Mouse (Mus musculus) cerebellum, postnatal 36 days (tissue): ENCODE data around the gene Krtcap2.
A peak's percentile ranks its signal among the peaks of the same experiment; 100 is the strongest.
"Not testable (repeated sequence)": the region's sequence is repeated elsewhere in the genome, so short reads cannot be mapped to it uniquely, and the experiment has no call there.

Experiments used
- DNase-seq, 2 experiments: peaks; one replicate each; pipeline ENCODE4 v3.0.0; 2021 to 2022; ENCODE audit warnings: mixed read lengths in 2 of 2

The Krtcap2 gene

DNA sequence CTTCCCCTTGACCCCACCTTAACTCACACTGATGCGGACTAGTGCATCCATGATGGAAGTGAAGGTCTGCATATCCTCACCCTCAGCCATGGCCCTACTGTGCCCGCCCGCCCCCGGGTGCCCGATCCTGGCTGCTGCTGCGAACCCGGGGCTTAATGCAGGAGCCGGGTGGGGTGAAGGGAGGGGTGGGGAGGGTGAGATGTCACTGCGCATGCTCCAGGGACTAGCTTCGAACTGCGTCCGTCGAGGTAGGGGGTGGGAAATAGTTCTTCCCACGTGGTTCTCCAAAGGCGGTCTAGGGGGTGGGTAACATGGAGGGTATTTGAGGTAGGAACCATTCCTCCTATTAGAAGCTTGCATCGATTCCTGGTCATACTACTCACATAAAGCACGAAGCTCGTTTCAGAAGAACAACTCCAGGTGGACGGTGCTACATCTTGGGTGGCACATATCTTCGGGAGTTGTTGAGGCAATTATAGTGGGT lies at the start of gene Krtcap2:
TSS of gene Krtcap2 (plus strand) at position 279 of the 484 bp plus-strand sequence.
- DNase-seq: peak; percentile 72 to 76

DNA sequence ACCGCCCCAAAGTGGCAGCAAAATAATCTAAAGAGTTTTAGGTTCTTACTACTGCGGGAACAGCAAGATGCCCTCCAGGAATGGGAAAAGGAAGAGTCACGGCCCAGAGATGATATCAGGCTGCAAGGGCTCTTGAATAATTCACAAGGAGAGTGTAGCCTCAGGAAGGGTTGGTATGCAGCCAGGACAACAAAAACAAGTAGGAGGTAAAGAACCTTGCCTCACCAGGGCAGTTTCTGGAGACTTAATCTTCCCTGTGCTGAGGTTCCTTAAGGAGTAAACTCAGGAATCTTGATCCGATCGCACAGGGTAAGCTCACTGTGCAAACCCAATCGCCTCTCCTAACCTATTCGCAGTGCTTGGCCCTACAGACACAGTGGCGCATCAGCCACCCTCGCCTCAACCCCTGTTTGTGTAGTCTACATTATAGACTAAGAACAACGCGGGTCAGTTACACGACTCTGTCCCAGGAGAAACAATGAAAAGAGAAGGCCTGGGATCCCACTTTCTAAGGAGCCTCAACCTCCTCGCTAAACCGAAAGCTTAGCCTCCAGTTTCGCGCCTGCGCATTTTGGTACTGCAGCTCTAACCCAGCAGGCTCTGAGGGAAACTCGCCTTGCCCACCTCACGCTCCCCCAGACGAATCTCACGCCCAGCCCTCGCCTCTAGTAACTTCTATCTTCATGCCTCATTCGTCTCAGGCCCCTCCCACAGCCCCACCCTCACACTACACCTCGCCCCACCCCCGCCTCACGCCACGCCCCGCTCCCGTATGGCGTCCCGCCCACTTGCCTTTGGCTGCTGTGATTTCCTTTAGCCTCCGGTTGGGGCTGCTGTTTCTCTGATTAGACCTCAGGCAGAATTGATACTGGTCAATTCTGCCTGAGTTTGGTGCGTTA lies 49.5 kb upstream of the Krtcap2 start:
- peak; percentile 78 to 84 for DNase-seq

DNA sequence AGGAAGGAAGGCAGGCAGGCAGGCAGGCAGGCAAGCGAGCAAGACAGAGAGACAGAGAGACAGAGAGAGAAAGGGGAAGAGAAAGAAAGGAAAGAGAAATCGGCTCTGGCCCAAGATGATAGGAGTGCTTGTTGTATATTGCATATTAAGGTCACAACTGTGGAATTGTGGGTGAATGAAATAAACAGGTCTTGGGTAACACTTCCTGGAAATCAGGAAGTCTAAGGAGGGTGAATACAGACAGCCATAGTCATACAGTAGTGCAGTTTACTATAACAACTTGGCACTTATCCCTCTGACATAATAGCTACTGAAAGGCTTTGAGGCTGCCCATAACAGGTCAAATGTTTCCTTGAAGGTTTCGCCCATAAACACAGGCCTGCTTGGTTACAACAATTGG lies 45.9 kb upstream of the Krtcap2 start:
- no peak for DNase-seq

DNA sequence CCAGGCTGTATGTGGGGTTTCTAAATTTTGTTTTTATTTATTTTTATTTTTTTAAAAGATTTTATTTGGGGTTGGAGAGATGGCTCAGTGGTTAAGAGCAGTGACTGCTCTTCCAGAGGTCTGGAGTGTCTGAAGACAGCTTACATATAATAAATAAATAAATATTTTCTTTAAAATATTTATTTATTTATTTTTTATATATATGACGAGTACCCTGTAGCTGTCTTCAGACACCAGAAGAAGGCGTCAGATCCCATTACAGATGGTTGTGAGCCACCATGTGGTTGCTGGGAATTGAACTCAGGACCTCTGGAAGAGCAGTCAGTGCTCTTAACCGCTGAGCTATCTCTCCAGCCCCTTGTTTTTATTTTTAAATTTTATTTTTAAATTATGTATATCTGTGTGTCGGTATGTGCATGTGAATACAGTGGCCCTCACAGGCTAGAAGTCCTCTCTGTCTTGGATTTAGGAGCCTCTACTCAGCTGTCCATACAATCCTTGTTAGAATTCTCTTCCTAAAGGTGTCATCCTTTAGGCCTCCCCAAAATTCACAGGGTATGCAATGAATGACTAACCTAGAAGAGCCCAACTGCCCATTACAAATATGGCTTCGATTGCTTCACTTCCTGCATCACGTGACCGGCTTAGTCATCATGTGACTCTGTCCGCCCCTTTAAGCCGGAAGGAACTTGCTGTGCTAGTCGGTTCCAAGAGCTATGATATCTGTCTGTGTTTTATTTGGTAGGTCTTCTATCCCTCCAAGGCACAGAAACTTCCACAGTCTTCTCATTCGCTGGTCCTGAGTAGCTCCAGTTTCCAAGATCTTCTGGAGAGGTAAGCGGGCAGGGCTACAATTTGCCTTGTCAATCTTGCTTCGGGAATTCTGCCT lies 43.3 kb upstream of the Krtcap2 start, which contains the start of gene Gba:
TSS of gene Gba (plus strand) at position 676 of the 889 bp plus-strand sequence.
- DNase-seq: peak; percentile 84 to 91

DNA sequence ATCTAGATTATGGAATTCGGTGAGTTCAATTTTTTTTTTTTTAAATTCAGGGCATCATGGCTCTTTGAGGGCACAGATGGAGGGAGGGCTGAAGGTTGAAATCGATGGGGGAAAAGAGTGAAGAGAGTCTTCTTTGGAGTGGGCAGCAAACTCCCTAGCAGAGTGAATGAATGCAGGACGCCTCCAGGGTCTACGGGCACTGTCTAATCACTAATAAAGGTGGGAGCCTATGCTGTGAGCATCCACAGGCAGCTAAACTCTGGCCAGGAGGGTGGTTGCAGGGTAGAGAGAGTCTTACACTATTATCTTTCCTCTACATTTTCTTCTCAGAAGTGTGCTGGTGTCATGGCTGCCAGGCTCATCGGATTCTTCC lies 42.6 kb upstream of the Krtcap2 start:
- DNase-seq: no peak

DNA sequence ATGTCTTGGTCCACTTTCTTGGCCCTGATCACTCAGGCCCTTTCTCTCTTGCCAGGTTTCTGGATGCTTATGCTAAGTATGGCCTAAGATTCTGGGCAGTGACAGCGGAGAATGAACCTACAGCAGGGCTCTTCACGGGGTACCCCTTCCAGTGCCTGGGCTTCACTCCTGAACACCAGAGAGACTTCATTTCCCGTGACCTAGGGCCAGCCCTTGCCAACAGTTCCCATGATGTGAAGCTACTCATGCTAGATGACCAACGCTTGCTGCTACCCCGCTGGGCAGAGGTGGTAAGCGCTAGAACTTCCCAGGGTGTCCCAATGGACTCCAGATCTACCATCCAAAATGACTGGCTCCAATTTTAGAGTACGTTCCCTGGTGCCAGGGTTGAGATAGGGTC lies 39.7 kb upstream of the Krtcap2 start:
- DNase-seq: no peak

DNA sequence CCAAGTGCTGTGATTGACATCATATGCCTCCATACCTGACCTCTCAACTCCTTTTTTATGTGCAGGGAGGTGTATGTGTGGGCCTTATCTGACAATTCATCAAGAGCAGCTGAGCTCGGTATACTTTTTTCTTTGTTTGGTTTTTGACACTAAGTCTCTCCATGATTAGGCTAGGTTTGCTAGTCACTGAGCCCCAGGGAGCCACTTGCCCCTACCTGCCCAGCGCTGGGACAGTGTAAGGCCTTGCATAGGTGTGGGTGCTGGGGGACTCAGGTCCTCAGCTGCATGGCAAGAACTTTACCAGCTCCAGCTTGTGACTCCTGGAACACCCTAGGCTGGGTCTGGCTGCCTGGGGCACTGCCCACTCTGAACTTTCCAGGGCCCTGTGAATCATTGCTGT lies 39.1 kb upstream of the Krtcap2 start:
- DNase-seq: no peak

DNA sequence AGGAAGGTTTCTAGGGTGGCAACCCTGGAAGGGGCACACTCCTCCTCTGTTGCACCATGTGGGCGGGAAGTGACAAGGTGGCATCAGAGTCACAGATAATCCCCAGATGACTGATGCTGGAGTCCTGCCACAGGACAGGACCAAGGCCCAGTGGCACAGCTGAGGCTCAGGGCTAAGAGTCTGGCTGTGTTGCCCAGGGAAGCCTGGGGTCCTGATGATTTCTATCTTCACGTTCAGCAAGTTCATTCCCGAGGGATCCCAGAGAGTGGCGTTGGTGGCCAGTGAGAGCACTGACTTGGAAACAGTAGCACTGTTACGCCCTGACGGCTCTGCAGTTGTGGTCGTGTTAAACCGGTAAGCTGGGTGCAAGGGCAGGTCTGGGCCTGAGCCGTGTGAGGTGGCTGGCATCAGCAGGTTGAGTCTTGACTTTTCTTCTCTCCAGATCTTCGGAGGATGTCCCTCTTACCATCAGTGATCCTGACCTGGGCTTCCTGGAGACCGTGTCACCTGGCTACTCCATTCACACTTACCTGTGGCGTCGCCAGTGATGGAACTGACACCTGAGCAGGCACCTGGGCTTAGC lies 37.6 kb upstream of the Krtcap2 start:
- no peak for DNase-seq

DNA sequence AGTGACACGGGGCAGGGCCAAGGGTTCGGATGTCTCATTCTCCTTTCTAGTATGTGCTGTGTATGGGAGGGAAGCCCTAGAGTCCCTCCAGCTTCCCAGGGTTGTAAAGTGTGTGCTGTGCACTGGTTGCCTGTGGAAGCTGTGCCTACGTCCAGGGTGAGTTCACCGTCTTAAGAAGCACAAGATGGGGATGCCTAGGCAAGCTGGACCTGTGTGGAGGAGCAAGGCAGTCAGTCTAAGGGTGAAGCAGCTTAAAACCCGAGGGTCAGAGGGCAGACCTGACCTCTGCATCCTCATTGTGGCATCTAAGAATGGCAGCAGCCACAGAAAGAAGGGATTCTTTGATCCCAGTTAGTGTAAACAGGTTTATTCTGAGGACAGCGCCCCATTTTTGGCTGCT lies 37.0 kb upstream of the Krtcap2 start:
- no peak for DNase-seq

DNA sequence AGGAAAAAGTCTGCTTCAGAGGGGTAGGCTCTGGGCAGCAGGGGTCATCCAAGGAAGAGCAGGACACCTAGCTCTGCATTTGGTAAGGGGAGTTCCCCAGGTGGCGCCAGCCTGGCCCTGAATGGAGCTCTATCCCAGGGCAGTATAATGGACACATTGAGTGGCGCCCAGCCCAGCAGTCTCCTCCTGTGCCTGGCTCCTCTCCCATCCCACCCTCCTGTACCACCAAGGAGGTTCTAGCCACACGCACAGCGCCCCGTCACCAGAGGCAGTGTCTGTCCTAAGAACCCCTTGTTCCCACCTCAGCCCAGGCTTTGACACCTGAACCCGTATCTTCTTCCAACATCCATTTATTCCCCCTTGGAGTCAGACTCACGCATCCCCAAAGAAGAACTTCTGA lies 36.0 kb upstream of the Krtcap2 start:
- DNase-seq: no peak

DNA sequence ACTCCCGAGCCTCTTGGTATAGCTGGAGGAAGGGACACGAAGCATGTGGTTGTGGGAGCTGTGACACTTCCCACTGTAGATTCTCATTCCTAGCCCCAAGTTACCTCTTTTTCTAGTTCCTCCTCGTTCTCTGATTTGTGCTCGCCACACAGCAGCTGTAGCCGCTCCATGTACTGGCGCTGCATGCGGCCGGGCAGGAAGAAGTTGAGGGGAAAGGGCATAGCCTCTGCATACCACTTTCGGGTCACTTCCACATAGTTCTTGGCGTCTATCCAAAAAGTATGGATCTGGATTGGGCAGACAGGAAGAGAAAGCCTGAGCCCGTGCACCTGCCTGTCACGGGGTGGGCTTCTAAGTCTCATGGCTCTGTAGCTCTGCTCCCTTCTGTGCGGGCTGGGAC lies 35.6 kb upstream of the Krtcap2 start:
- no peak for DNase-seq

DNA sequence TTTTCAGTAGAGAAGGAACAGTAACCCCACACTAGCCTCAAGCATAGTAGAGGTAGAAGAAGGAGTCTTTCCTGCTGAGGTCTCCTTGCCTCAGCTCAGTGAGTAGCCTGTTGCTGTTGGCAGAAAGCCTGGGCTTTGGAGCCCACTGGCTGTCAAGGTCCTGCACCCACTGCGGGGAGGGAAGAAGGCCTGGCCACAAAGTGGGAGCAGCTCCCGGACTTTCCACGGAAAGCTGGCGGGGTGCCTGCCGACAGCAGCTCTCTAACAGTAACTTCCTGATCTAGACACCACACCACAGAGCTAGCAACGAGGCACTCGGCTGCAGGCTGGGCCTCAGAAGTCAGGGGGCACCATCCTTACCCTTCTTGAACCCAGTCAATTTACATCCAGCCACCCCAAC lies 35.0 kb upstream of the Krtcap2 start:
- no peak for DNase-seq

DNA sequence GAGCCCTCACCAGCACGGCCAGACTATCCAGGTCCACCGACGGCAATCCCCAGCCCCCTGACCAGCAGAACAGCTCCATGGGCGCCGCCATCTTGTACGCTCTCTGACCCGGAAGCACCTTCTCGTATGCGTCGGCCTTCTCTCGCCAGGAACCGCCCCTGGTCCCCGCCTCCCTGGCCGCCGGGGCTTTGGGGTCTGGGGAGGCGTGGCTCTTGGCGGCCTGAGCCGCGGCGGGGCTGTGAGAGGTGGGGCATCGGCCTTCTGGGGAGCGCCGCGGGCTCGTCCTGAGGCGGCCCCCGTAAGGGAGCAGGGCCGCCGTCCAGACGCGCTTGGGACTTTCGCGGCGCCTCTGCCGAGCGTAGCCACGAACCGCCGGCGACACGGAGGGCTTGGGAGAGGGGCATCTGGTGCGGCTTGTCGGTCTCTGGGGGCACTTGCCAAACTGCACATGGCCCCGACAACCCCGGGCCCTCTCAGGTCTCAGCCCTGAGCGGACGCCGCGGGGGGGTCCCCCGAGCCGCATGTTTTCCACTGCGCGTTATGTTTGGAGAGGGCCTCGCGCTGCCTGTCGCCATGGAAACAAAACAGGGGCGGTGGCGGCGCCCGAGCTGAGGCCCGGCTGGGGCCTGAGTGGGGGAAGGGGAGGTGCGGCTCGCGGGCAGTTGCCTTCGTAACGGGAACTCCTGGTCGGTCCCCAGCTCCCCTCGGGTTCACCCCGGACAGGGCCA lies 31.8 kb upstream of the Krtcap2 start:
- DNase-seq: peak; percentile 85 to 88

DNA sequence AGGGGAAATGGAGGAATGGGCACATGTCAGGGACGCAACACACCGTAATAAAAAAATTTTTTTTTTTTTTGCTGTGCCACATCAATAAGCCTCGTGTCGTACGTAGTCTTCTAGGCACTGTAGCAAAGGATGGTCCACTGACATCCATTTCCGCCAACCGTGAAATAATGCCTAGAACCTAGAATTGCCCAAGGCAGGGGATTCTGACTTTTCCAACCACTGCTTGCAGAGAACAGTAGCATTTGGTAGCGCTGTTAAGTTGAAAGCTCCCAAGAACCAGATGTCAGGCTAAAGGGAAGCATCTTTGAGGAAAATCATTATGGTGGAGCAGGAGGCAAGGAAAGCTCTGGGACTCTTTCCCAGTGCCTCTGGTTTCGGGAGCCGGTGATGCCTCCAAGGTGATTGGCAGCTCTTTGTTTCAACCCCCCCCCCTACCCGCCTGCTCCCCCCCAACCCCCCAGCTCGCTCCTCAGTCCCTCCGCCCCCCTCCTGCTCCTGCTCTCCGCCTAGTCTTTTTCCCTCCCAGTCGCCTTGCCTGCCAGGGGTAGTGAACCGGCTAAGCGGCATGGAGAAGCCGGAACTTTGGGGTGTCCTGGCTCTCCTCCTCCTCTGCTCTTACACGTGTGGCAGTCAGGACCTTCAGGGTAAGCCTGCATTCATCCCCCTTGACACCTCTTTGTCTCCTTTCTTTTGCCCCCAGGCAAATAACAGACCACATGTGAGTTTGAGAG lies 30.9 kb upstream of the Krtcap2 start, which contains the start of gene Thbs3:
TSS of gene Thbs3 (plus strand) at position 500 of the 731 bp plus-strand sequence.
- no peak for DNase-seq

DNA sequence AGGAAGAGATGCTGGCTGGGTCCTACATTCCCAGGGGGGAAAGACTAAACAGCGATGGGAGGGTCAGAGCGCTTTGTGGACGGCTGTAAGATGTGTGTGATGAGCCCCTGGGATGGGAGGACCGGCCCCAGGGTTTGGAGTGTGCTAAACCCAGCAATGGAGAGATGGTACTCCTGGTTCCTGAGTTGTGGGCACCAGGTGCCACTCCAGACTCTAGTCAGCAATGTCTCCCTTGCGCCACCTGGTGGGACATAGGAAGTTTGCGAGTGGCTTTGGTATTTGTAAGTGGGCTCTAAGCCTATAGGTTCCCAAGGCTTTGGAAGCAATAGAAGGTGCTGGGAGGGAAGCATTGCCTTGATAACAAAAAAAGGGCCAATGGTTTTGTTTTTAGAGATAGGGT lies 29.9 kb upstream of the Krtcap2 start:
- DNase-seq: peak; percentile 87 to 91

DNA sequence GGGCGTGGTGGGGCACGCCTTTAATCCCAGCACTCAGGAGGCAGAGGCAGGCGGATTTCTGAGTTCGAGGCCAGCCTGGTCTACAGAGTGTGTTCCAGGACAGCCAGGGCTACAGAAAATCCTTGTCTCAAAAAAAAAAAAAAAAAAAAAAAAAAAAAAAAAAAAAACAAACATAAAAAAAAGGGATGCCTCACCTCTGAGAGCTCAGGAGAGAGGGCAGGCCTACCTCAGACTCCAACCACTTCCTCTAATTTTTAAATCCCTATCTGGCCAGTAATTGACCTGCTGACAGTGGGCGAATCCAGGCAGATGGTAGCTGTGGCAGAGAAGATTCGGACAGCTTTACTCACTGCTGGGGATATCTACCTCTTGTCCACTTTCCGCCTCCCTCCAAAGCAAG lies 29.4 kb upstream of the Krtcap2 start:
- DNase-seq: not testable (repeated sequence)

DNA sequence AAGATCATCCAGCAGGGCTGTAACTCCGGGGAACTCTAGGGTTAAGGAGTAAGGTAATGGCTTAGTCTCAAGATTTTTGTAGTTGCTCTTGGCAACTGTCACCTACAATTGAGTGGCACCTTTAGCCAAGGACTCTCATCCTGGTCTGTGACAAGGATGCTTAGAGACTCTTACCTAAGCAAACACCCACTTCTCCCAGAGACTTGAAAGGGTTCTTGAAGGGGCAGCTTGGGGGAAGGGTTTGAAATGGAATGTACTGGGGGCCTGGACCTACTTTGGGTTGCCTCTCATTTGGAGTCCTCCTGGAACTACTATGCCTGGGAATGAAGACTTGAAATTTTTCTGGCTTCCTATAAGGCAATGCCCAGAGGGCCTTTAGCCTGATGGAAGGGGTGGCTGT lies 27.5 kb upstream of the Krtcap2 start:
- no peak for DNase-seq

DNA sequence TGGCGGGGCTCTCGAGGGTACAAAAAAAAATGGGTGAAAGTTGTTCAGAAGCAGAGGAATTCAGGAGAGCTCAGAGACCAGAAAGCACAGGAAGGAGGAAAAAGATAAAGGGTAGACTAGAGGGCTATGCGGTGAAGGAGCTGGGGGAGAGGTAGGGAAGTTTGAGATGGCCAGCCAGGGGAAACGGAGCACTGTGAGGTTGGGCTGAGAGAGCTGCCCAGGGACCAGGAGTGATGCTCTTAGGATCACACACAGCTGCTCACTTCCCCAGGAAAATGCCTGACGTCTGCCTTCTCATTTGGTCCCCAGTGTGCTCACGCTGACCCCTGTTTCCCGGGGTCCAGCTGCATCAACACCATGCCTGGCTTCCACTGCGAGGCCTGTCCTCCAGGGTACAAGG lies 26.2 kb upstream of the Krtcap2 start:
- DNase-seq: no peak

DNA sequence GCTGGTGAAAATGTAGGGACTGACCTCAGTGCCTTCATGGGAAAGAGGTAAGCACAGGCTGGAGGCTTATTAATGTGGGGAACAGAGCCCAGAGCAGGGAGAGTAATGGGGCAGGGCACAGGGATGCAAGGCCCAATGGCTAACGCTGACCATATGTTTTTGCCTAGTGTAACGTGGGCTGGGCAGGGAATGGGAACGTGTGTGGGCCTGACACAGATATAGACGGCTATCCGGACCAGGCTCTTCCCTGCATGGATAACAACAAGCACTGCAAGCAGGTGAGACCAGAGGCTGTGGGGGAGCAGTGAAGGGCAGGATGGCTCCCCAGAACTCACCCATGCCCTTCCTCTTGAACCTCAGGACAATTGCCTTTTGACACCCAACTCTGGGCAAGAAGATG lies 24.6 kb upstream of the Krtcap2 start:
- DNase-seq: no peak

DNA sequence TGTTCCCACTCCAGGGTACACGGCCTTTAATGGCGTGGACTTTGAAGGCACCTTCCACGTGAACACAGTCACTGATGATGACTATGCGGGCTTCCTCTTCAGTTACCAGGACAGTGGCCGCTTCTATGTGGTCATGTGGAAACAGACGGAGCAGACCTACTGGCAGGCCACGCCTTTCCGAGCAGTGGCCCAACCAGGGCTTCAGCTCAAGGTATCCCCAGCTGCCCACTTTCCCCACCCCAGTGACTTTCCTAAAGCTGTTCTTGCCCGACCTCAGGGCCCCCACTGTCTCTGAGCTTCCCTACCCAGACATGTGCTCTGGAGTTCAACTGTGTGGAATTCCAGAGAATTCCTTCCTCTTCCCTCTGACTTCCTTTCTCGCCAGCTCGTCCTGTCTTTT lies 21.0 kb upstream of the Krtcap2 start:
- no peak for DNase-seq

DNA sequence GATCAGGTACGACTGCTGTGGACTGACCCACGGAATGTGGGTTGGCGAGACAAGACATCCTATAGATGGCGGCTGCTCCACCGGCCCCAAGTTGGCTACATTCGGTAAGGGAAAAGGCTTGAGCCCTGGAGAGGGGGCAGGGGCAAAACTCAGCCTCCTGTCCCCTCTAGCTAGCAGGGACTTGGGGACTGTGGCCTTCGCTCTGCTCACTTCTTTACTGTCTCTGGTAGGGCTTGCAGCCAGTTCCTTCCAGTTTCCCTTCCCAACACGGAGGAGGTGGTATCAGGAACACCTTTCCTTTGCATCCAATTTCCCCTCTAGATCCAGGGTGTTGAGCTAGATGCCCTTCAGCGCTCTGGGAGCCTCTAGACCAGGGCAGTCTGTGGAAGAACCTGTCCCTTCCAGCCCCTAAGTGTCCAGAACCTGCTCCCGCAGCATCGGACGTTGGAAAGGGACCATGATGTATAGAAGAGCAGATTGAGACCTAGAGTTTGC lies 20.4 kb upstream of the Krtcap2 start:
- no peak for DNase-seq

DNA sequence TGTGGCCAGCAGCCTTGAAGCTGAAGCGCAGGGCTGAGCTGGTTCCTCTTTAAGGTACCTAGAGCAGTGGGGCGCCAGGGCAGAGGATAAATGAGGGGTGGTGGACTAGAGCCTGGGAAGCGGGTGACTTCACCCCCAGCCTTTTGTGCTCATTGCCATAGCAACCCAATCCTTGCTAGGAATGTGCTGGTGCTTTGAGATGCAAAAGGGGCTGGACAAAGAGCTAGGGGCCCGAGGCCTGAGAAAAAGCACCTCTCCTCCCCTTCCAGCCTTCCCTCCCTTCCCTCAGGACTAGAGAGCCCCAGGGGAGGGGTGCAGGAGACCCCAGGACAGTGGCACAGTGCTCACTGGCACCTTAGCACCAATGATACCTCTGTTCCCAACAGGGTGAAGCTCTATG lies 19.8 kb upstream of the Krtcap2 start:
- DNase-seq: no peak
